Mouse (Mus musculus): ENCODE measurements around the gene Ccdc85a.
"Not testable (repeated sequence)": the region's sequence is repeated elsewhere in the genome, so short reads cannot be mapped to it uniquely, and the experiment has no call there.

The Ccdc85a gene

GRCm38 (mm10) chr11:28491330-28491729, 92.8 kb downstream of the Ccdc85a start:
- no peaks in the 10 kb centered on the region for H3K36me3 ChIP-seq (ENCODE audit: control insufficient read depth, insufficient read depth, low read length, poor library complexity, severe bottlenecking)
- no peak for DNase-seq (ENCODE audit: low read depth, low spot score)
- H3K27me3 ChIP-seq (ENCODE audit: control insufficient read depth, insufficient read depth, low read length, poor library complexity, severe bottlenecking) = no peaks in the 10 kb centered on the region

GRCm38 (mm10) chr11:28484083-28484729, 99.9 kb downstream of the Ccdc85a start:
- no peak for DNase-seq (ENCODE audit: low read depth, low spot score)
- H3K27me3 ChIP-seq (ENCODE audit: control insufficient read depth, insufficient read depth, low read length, poor library complexity, severe bottlenecking) = no peaks in the 10 kb centered on the region
- H3K36me3 ChIP-seq (ENCODE audit: control insufficient read depth, insufficient read depth, low read length, poor library complexity, severe bottlenecking) = no peaks in the 10 kb centered on the region

- DNase-seq (ENCODE audit: low read depth, low spot score) = no peak
- Histone ChIP-seq H3K36me3 (ENCODE audit: control insufficient read depth, insufficient read depth, low read length, poor library complexity, severe bottlenecking) (no peaks in the 10 kb centered on the region), H3K27me3 (ENCODE audit: control insufficient read depth, insufficient read depth, low read length, poor library complexity, severe bottlenecking) (no peaks in the 10 kb centered on the region)
Observed at GRCm38 (mm10) chr11:28477088-28477487, 107.0 kb downstream of the Ccdc85a start.

- no peaks in the 10 kb centered on the region for H3K27me3 ChIP-seq (ENCODE audit: control insufficient read depth, insufficient read depth, low read length, poor library complexity, severe bottlenecking)
- H3K36me3 ChIP-seq (ENCODE audit: control insufficient read depth, insufficient read depth, low read length, poor library complexity, severe bottlenecking) = no peaks in the 10 kb centered on the region
- DNase-seq (ENCODE audit: low read depth, low spot score) = no peak
Observed at GRCm38 (mm10) chr11:28465726-28466125, 118.4 kb downstream of the Ccdc85a start.

- Histone ChIP-seq H3K27me3 (ENCODE audit: control insufficient read depth, insufficient read depth, low read length, poor library complexity, severe bottlenecking) (no peaks in the 10 kb centered on the region), H3K36me3 (ENCODE audit: control insufficient read depth, insufficient read depth, low read length, poor library complexity, severe bottlenecking) (no peaks in the 10 kb centered on the region)
- no peak for DNase-seq (ENCODE audit: low read depth, low spot score)
Observed at GRCm38 (mm10) chr11:28464926-28465325, 119.2 kb downstream of the Ccdc85a start.

GRCm38 (mm10) chr11:28459165-28459564, 125.0 kb downstream of the Ccdc85a start:
- Histone ChIP-seq H3K36me3 (ENCODE audit: control insufficient read depth, insufficient read depth, low read length, poor library complexity, severe bottlenecking) (no peaks in the 10 kb centered on the region), H3K27me3 (ENCODE audit: control insufficient read depth, insufficient read depth, low read length, poor library complexity, severe bottlenecking) (no peaks in the 10 kb centered on the region)
- DNase-seq (ENCODE audit: low read depth, low spot score) = no peak

GRCm38 (mm10) chr11:28439877-28440276, 144.2 kb downstream of the Ccdc85a start:
- H3K36me3 ChIP-seq (ENCODE audit: control insufficient read depth, insufficient read depth, low read length, poor library complexity, severe bottlenecking) = no peaks in the 10 kb centered on the region
- DNase-seq (ENCODE audit: low read depth, low spot score) = no peak
- no peaks in the 10 kb centered on the region for H3K27me3 ChIP-seq (ENCODE audit: control insufficient read depth, insufficient read depth, low read length, poor library complexity, severe bottlenecking)

- no peak for DNase-seq (ENCODE audit: low read depth, low spot score)
- Histone ChIP-seq H3K36me3 (ENCODE audit: control insufficient read depth, insufficient read depth, low read length, poor library complexity, severe bottlenecking) (no peaks in the 10 kb centered on the region), H3K27me3 (ENCODE audit: control insufficient read depth, insufficient read depth, low read length, poor library complexity, severe bottlenecking) (no peaks in the 10 kb centered on the region)
Observed at GRCm38 (mm10) chr11:28422451-28423231, 161.5 kb downstream of the Ccdc85a start.

- no peak for DNase-seq (ENCODE audit: low read depth, low spot score)
- Histone ChIP-seq H3K36me3 (ENCODE audit: control insufficient read depth, insufficient read depth, low read length, poor library complexity, severe bottlenecking) (no peaks in the 10 kb centered on the region), H3K27me3 (ENCODE audit: control insufficient read depth, insufficient read depth, low read length, poor library complexity, severe bottlenecking) (no peaks in the 10 kb centered on the region)
Observed at GRCm38 (mm10) chr11:28415841-28416240, 168.3 kb downstream of the Ccdc85a start.

GRCm38 (mm10) chr11:28409880-28410279, 174.2 kb downstream of the Ccdc85a start:
- H3K36me3 ChIP-seq (ENCODE audit: control insufficient read depth, insufficient read depth, low read length, poor library complexity, severe bottlenecking); H3K27me3 ChIP-seq (ENCODE audit: control insufficient read depth, insufficient read depth, low read length, poor library complexity, severe bottlenecking); DNase-seq (ENCODE audit: low read depth, low spot score): not testable (repeated sequence)

GRCm38 (mm10) chr11:28397166-28397565, 187.0 kb downstream of the Ccdc85a start:
- no peaks in the 10 kb centered on the region for H3K36me3 ChIP-seq (ENCODE audit: control insufficient read depth, insufficient read depth, low read length, poor library complexity, severe bottlenecking)
- H3K27me3 ChIP-seq (ENCODE audit: control insufficient read depth, insufficient read depth, low read length, poor library complexity, severe bottlenecking) = no peaks in the 10 kb centered on the region
- no peak for DNase-seq (ENCODE audit: low read depth, low spot score)

- H3K36me3 ChIP-seq (ENCODE audit: control insufficient read depth, insufficient read depth, low read length, poor library complexity, severe bottlenecking) = no peaks in the 10 kb centered on the region
Observed at GRCm38 (mm10) chr11:28375891-28376290, 208.2 kb downstream of the Ccdc85a start.

GRCm38 (mm10) chr11:28374636-28375035, 209.5 kb downstream of the Ccdc85a start:
- no peaks in the 10 kb centered on the region for H3K36me3 ChIP-seq (ENCODE audit: control insufficient read depth, insufficient read depth, low read length, poor library complexity, severe bottlenecking)
- no peak for DNase-seq (ENCODE audit: low read depth, low spot score)
- H3K27me3 ChIP-seq (ENCODE audit: control insufficient read depth, insufficient read depth, low read length, poor library complexity, severe bottlenecking) = no peaks in the 10 kb centered on the region

More at GRCm38 (mm10) chr11:28375891-28376290, 208.2 kb downstream of the Ccdc85a start:
- DNase-seq (ENCODE audit: low read depth, low spot score) = no peak
- no peaks in the 10 kb centered on the region for H3K27me3 ChIP-seq (ENCODE audit: control insufficient read depth, insufficient read depth, low read length, poor library complexity, severe bottlenecking)

GRCm38 (mm10) chr11:28371381-28371780, 212.7 kb downstream of the Ccdc85a start:
- not testable (repeated sequence) for DNase-seq (ENCODE audit: low read depth, low spot score); H3K27me3 ChIP-seq (ENCODE audit: control insufficient read depth, insufficient read depth, low read length, poor library complexity, severe bottlenecking); H3K36me3 ChIP-seq (ENCODE audit: control insufficient read depth, insufficient read depth, low read length, poor library complexity, severe bottlenecking)

- no peak for DNase-seq (ENCODE audit: low read depth, low spot score)
- Histone ChIP-seq H3K27me3 (ENCODE audit: control insufficient read depth, insufficient read depth, low read length, poor library complexity, severe bottlenecking) (no peaks in the 10 kb centered on the region), H3K36me3 (ENCODE audit: control insufficient read depth, insufficient read depth, low read length, poor library complexity, severe bottlenecking) (no peaks in the 10 kb centered on the region)
Observed at GRCm38 (mm10) chr11:28365929-28366244, 218.2 kb downstream of the Ccdc85a start.
